Mouse (Mus musculus): ENCODE measurements around the gene Epha4.

Epha4 gene

DNA sequence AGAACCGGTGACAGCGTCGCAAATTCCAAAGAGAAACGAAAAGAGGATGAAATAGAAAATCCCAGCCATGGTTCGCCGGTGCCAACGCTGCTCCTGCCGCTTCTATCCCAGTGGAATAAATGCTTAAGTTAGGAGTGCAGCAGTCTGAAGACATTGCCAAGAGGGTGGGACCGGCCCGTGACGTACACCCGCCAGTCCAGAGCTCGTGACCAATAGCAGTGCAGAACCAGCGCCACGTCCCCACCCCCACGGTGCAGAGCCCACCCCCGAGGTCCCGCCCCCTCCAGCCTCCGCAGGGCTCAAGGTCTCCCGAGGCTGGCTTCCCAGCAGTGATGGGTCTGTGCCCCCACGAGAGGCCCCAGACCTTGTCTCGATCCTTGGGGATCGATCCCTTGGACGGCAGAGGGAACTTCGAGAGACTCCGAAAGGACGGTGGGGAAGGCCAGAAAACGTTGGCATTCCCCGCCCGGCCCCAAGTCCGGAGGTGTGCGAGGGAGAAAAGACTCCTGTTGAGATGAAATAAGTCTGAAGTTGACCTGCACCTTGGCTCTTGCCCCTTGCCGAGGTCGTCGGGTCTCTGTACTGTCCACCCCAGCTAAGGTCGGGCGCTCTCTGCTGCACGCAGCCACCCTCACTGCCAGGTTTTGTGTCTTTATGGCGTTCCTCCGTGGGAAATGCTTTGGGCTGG is at the start of gene Epha4:
Epha4 (minus strand) TSS at position 126 of the 688 bp plus-strand sequence.
- DNase-seq (ENCODE audit: low spot score in 2 of 2) = peak; percentile 86 to 91

DNA sequence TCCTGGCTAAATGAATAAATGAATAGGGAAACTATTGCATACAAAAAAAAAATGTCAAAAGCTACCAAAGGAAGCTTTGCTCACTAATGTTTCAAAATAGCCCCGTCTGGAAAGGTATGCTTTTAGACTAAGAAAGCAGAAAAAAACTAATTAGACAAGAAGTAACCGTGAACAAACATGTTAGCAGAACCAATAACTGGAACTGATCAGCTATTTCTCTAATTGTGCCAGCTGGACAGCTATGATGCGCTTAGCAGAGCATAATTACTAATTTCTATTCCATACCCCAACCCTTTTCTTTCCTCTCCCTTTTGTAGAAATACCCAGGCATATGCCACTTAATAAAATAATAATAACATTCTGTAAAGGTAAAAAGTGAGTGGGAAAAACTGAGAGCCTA is 41.3 kb upstream of the Epha4 start:
- DNase-seq (ENCODE audit: low spot score in 2 of 2) = no peak

DNA sequence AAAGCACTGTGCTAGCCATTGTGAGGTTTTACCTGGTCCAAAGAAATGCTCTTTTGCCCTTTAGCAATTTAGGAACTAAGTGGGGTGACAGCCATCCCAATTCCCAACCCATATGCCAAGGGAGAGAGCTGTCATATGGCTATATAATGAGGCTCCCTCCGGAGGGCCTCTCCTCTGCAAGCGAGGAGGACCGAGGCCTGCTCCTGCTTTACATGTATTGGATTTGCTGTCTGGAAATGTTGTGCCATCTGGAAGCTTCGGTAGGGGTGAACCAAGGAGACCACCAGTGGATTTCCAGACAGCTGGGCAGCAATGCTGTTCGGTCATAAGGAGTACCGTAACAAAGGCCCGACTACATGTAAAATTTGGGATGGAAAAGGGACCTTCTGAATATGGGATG is 37.0 kb upstream of the Epha4 start:
- DNase-seq (ENCODE audit: low spot score in 2 of 2) = no peak

DNA sequence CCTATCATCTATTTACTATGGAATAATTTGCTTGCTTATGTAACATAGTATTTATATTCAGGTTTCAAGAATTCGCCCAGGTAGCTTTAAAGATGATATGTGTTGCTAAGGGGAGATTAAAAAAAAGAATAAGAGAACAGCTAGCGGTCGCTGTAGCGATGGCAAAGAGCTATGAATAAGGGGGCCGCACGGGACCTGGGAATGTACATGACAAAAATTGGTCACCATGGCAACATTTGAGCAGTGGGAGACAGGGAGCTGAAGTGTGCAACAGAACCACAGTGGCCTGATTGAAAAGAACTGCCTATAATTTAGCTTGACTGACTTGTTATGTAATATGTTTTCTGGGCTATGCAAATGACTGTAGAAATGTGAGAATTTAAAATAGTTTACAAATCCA is 30.8 kb upstream of the Epha4 start:
- DNase-seq (ENCODE audit: low spot score in 2 of 2) = peak; percentile 42 to 67

DNA sequence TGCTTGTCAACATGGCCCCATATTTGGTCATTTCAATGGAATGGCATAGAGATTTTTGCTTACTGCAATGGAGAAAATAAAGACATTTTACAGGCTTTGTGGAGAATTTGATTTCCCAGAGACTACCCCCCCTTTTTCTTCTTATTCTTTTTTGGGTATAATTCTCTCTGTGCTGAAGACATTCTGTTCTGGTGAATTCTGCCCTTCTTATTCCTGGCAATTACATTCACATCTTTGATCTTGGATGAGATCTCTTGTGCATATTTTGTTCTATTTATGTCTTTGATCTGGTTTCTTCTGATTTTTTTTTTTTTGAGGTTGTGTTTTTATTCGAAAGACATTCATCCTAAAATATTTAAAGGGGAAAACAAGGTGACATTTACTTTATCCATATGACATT is 30.1 kb upstream of the Epha4 start:
- DNase-seq (ENCODE audit: low spot score in 2 of 2) = no peak

DNA sequence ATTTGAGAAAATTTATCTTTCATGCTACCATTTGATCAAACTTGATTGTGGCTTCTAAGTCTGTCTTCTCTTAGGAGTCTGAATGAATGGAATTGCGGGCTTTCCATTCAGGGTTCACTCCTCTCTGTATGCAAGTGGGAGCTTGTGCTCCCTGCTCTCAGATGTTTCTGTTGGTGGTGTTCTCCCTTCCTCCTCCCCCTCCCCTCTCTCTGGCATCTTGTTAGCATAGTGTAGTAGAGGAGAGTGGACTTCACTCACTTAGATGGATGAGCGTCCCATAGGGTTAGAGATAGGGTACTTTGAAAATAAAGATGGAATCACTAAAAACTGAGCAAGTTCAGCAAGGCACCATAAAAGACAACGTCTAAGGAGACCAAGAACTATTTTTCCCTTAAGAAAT is 29.4 kb upstream of the Epha4 start:
- no peak for DNase-seq (ENCODE audit: low spot score in 2 of 2)

DNA sequence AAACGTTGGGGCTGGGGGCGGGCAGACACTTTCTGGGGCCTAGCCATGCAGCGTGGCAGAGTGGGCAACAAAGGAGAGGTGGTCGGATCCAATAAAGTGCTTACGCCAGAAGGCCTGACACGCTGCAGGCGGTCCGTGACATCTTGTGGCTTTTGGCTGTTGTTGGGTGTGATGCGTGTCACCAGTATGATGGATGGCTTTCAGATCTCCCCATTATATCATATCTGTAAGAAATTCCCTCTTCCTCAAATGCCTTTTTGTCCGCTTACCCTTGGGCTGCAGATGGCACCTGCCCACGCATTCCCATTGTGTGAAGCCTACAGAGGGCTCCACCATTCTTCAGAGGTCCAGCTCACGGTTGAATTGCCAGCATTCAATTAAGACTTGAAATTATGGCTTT is 25.1 kb upstream of the Epha4 start:
- no peak for DNase-seq (ENCODE audit: low spot score in 2 of 2)

DNA sequence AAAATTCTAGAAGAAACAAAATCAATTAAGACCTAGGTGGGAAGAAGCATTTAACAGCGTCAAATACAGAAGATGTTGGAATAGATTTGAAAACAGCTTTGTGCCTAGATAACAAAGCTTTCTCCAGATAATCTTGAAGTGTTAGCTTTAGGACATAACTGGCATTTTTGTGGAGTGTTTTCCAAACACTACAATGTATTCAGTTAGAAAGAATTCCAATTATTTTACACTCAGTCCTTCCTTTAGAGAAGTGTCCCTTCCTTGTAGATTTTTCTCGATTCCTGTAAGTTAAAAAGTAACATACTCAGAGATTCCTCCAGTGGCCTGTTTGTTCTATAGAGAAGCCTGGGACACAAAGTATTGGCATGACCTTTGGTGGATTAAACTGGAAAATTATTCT is 23.7 kb upstream of the Epha4 start:
- DNase-seq (ENCODE audit: low spot score in 2 of 2) = no peak

DNA sequence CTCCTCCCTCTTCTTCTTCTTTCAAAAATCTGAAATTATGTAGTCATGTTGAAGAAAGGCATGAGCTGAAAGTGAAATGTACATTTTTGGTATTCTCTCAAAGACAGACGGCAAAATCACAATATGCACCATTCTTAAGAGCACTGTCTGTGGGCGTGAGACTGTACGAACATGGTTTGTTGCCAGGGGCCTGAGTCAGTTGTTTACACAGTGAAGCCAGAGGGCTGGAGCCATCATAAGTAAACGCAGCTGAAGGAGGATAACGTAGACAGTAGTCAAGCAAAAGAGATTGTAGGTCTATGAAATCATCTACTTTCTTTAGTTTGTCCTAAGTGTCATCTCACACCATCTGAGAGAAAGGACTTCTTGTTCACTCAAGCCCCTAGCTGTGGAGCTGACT is 21.0 kb upstream of the Epha4 start:
- DNase-seq (ENCODE audit: low spot score in 2 of 2) = no peak

DNA sequence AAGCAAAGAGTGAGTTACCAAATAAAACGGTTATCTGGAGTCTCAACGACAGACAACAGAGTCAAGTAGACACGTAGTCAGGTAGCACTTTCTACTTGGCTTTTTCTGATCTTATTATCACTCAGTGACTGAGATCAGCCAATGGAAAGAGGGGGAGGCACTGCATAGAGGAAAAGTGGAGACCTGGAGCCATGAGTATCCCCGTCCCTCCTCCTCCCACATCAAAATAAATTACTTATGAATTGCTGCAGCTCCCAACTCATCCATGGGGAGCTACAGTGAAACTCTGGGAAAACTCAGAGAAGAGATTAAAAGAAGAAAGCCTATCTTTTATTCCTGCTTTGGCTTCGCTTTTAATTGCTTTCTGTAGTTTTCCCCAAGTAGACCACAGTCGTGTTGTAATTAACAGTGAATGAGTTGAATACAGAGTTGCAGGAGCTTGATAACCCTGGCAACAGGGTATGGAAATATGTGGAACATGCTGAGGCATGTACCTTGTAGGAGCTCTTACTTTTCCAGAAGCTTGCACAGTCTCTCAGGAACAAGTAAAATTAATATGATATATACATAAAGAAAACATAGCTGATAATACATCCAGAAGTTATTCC is 17.8 kb upstream of the Epha4 start:
- DNase-seq (ENCODE audit: low spot score in 2 of 2) = no peak

DNA sequence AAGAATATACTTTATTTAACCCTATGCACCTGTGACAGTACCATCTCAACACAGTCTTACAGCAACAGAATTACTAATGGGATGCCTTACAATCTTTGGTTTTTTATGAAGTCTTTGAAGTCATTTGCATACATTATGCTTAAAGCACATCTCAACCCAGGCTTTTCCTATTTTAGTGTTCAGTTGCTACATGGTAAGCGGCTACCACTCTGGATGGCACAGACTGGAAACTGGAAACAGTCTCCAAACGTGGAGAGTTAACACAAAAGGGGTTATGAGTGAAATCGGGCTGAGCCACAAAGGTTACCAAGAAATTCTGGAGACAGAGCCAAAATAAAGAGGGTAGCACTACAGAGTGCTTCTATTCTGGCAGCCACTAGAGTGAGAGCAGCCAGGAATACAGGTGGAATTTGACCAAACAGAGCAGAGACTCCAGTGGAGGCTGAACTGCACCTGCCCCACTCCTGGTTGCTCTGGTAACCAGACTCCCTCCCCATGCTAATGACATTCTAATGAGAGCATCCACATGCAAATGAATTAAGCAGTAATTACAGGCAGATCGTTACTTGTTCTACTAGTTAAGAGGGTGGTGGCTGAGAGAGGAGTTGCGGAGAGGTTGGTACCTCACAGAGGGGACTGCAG is 17.2 kb upstream of the Epha4 start:
- DNase-seq (ENCODE audit: low spot score in 2 of 2) = no peak

DNA sequence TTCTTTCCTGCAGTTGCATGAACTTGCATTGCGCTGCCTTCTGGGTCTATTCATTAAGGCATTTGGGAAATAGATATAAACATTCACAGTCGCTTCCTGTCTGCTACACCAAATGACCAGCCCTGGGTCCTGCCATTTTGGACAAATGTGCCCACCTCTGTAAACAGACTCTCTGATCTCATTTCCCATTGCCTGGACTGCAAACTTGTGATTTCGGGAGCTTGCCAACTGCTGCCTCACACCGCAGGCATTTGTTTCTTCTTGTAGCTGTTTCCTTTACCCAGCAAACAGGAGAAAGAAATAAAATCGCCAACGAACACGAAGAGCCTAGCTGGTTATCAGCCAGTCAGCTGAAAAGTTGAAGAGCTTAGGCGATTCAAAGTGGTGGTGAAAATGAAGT is 10.2 kb upstream of the Epha4 start:
- no peak for DNase-seq (ENCODE audit: low spot score in 2 of 2)

DNA sequence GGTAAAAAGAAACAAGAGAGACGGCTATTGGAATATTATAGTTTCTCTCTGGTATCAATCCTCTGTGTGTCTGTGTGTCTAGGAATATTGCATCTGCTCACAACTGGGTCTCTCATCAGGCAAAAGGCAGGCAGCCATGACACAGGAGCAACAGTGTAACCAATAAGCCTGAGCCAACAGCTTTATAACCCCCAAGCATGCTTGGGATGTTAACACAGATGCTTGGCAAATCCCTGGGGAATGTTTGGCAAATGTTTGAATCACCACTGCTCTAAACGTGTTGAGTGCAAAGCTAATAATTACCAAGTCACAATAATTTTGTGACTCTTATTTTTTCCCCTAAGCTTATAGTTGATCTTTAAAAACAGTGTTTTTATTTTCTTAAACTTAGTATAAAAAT is 8.5 kb upstream of the Epha4 start:
- no peak for DNase-seq (ENCODE audit: low spot score in 2 of 2)

DNA sequence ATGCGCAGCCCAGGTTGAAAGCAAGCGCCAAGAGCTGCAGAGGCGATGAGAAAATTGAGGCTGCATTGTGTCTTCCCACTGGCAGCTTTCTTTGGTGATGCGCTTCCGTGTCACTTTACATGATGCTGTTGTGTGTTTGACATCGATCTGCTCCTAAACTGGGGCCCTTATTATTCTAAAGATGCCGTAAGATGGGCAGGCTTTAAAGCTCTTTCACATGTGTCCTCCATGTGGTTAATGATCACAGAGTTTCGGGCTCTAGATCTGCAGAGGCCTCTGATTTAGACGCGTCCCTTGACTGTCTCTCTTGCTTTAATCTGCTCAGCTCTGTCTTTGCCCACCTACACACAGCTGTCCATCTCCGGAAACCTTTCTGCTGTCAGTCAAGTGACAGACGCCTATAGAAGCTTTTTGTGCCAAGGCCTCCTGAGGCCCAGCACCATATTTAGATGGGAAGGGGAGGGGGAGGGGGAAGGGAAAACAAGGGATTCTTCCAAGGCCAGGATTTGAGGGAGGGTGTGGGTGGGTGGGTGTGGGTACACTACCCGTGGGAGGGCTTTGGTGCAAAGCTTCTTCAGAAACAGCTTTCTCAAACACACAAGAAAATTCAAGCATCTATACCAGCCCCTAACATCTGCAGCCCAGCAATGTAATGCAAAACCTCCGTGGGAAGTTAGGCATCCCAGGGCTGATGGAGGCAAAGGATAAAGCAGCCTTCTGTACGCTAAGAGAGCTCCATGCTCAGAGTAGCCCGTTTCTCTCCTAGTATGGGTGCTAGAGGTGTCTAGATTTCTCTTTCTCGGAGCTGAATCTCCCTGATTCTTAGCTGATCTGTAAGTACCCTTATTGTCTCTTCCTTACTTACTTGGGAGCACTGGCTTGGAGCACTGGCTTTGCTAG is 7.0 kb upstream of the Epha4 start:
- no peak for DNase-seq (ENCODE audit: low spot score in 2 of 2)

DNA sequence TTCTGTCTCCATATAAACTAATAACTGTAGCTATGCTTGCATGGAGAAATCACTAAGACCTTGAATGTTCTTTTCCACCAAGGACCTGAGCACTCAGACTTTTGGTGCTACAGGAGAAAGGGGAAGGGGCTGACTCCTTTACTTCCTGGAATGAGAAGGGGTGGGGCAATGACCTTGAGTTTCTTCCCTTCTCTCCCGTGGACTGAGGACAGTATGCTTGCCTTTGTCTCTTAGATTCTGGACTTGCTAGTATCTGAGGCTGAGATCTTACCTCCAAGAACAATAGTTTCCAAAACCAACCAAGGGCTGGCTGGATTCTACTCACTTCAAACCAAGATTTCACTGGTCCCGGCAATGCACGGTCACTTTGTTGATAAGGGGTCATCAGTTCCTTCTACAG is 3.8 kb upstream of the Epha4 start:
- no peak for DNase-seq (ENCODE audit: low spot score in 2 of 2)

DNA sequence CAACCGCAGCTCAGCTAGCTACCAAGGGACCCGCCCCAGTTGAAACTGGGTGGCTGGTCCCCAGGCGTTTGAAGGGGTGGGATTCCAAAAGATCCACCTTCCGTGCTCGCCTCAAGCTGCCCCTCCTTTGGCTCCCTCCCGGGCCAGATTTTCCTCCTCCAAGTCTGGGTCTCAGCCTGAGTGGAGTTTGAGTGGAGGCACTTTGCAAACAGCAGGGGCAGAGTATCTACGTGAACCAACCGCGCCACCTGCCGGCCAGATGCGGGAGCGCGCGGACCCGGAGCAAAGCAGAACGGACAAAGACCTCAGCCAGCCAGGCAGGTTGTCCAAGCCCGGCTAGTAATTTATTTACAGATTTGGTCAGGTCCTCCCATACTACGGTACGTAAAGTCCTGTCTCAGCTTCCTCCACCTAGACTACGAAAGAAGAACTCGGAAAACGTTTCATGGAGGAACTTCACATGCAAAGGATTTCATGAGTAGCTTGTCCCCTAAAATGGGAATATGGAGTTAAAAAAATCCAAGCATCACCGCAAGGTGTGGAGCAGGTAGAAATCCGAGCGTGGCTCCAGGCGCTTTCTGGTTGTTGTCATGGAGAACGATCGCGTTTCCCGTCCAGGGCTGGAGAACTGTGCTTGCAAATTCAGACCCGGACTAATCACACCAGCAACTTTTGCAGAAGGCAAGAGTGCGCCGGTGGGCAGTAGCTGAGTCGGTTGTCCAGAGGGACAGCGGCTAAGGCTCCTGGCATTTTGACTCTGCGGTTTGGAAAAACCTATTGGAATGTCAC is 1.5 kb upstream of the Epha4 start:
- peak; percentile 86 to 97 for DNase-seq (ENCODE audit: low spot score in 2 of 2)

DNA sequence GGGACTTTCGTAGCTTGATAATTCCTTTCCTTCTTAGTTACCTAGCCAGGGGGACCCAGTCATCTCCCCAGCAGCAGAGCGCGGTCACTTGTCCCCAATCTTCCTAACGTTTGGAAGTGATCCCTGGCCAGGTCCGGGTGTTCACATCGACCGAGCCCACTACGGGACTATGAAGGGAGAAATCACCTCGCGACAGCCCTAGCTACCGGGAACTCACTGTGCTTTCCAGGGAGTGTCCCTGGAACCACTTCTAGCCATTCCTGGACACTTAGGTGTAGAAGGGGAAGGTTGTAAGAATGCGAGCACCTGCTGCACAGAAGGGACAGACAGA is 728 bp upstream of the Epha4 start:
- peak in 1 of 2 experiments; percentile 38 for DNase-seq (ENCODE audit: low spot score in 2 of 2)

DNA sequence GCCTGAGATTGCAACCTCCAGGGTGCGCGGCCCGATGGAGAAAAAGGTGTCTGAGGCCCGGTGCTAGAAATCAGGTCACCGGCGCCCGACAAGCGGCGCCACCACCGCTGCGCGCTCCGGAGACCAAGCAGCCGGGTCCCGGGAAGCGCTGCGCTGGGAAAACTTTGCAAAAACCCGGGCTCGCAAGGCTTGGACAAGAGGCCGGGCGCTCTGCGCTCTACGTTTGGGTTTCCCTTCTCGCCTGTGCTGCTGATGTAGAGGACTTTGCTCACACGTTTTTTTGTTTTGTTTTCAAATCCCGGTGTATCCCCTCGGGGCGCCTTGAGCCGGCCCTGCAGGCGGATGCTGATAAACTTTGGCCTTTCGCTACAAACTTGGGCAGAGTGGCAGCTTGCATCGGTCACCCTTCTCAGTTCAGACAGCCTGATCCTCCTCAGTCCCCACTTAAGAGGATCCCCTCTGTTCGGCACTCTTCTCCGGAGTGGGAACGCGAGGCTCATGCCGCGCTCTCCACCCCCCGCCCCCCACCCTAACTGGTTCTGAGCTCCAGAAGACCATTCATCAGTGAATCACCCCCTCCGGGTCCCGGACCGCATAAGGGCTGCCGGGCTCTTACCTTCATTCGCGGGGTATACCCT is 444 bp downstream of the Epha4 start:
- peak in 1 of 2 experiments; percentile 48 for DNase-seq (ENCODE audit: low spot score in 2 of 2)

DNA sequence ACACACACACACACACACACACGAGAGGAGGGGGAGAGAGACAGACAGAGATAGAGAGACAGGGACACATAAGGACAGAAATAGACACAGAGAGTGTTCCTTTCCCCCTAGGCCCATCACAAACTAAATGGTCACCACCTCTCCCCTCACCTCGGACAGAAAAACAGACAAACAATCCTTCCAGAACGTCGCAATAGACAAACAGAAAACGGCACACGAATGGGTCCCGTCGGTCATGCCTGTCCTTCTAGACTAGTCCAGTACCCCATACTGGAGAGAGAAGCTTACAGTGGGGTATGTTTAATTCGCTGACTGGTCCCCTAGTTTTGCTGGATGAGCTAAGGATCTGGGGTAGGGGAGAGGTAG is 946 bp downstream of the Epha4 start:
- no peak for DNase-seq (ENCODE audit: low spot score in 2 of 2)

DNA sequence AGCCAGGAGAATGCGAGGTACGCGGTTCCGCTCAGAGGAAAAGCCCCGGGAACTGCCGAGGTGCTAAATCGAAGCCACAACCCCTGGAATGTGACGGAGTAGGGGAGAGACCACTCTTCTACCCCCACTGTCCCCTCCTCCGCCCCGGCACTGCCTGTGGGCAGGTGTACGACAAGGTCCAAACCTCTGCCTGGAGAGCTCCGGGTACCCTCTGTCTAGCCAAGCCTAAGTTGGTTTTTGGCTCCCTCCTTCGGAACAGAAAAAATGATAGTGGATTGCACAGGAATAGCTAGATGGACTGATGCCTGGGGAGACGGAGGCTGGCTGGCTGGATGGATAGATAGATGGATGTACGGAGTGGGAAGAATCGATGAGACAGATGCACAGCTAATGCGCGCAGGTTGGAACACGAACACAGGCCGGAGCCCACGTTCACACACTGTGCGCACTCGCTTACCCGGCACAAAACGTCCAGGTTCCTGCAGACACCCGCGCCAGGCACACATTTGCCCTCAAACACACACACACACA is 1.4 kb downstream of the Epha4 start:
- DNase-seq (ENCODE audit: low spot score in 2 of 2) = peak in 1 of 2 experiments; percentile 50
